Mouse (Mus musculus) myocyte (in vitro differentiated cells): ENCODE results near the gene C3. TPM values are rescaled to one million over a fixed set of nuclear protein-coding genes. Genes with fewer than 3 reads are reported as not detected.

Source experiments
- H3K27me3 ChIP-seq: one replicate; pipeline ENCODE4 v1.6.1; 2011; ENCODE audit not compliant: control insufficient read depth, insufficient read depth, insufficient read length
- H3K36me3 ChIP-seq: one replicate; pipeline ENCODE4 v1.6.1; 2011; ENCODE audit not compliant: control insufficient read depth, insufficient read depth
- H3K4me2 ChIP-seq: one replicate; pipeline ENCODE4 v1.6.1; 2011; ENCODE audit warnings: low read depth, control low read depth
- H3K4me3 ChIP-seq: one replicate; pipeline ENCODE4 v1.5.1; 2011; ENCODE audit warnings: mild to moderate bottlenecking, control low read depth, moderate library complexity
- H3K79me2 ChIP-seq: one replicate; pipeline ENCODE4 v1.6.1; 2011; ENCODE audit not compliant: control insufficient read depth, insufficient read depth
- H3ac ChIP-seq: one replicate; pipeline ENCODE4 v1.6.1; 2011; ENCODE audit not compliant: control insufficient read depth, insufficient read length
- CEBPB ChIP-seq: IDR thresholded peaks from 2 replicates; pipeline ENCODE4 v1.6.1; 2011; ENCODE audit warnings: mild to moderate bottlenecking, moderate library complexity; ENCODE audit not compliant: poor library complexity, insufficient read depth, severe bottlenecking
- E2F4 ChIP-seq: IDR thresholded peaks from one replicate; pipeline ENCODE4 v1.6.1; 2011; ENCODE audit warnings: mild to moderate bottlenecking, control low read depth, moderate library complexity; ENCODE audit not compliant: insufficient read depth
- MAX ChIP-seq: IDR thresholded peaks from one replicate; pipeline ENCODE4 v1.6.1; 2011; ENCODE audit warnings: low read depth, mild to moderate bottlenecking, control low read depth
- MYOD1 ChIP-seq, 3 experiments: IDR thresholded peaks; one replicate each; pipeline ENCODE4 v1.6.1; 2011; ENCODE audit warnings: control low read depth in 2 of 3, low read depth in 2 of 3, mild to moderate bottlenecking in 2 of 3, moderate library complexity in 1 of 3; ENCODE audit not compliant: insufficient read length in 2 of 3, control insufficient read depth in 1 of 3
- MYOG ChIP-seq, 3 experiments: IDR thresholded peaks; one replicate each; pipeline ENCODE4 v1.6.1; 2011; ENCODE audit warnings: control low read depth in 2 of 3, low read depth in 2 of 3, mild to moderate bottlenecking in 2 of 3; ENCODE audit not compliant: insufficient read length in 2 of 3, control insufficient read depth in 1 of 3, insufficient read depth in 1 of 3
- POLR2A ChIP-seq: IDR thresholded peaks from one replicate; pipeline ENCODE4 v1.6.1; 2011; ENCODE audit warnings: low read depth, mild to moderate bottlenecking, control low read depth, moderate library complexity; ENCODE audit not compliant: insufficient read length
- POLR2AphosphoS2 ChIP-seq: IDR thresholded peaks from one replicate; pipeline ENCODE4 v1.6.1; 2011; ENCODE audit warnings: low read depth, control low read depth; ENCODE audit not compliant: insufficient read length
- REST ChIP-seq: IDR thresholded peaks from one replicate; pipeline ENCODE4 v1.6.1; 2011; ENCODE audit warnings: mild to moderate bottlenecking, control low read depth, moderate library complexity; ENCODE audit not compliant: insufficient read depth, insufficient read length
- SRF ChIP-seq: IDR thresholded peaks from one replicate; pipeline ENCODE4 v1.6.1; 2011; ENCODE audit warnings: low read depth; ENCODE audit not compliant: control insufficient read depth, insufficient read length
- TCF12 ChIP-seq: IDR thresholded peaks from one replicate; pipeline ENCODE4 v1.6.1; 2011; ENCODE audit warnings: mild to moderate bottlenecking, control low read depth; ENCODE audit not compliant: poor library complexity, insufficient read depth, severe bottlenecking
- TCF3 ChIP-seq: IDR thresholded peaks from one replicate; pipeline ENCODE4 v1.6.1; 2011; ENCODE audit warnings: low read depth, control low read depth; ENCODE audit not compliant: insufficient read length
- USF1 ChIP-seq: IDR thresholded peaks from one replicate; pipeline ENCODE4 v1.6.1; 2011; ENCODE audit warnings: low read depth, mild to moderate bottlenecking, control low read depth, moderate library complexity
- polyA plus RNA-seq: library from polyadenylated mRNA; unstranded; fragments of >200 nt; fragmentation: generic; extraction: Trizol; gene quantifications from one replicate; pipeline ENCODE4 v1.2.1, GENCODE M21; 2012; ENCODE audit warnings: missing spikeins

Gene C3
- polyA plus RNA-seq, 1 experiment: 0.12 TPM

DNA sequence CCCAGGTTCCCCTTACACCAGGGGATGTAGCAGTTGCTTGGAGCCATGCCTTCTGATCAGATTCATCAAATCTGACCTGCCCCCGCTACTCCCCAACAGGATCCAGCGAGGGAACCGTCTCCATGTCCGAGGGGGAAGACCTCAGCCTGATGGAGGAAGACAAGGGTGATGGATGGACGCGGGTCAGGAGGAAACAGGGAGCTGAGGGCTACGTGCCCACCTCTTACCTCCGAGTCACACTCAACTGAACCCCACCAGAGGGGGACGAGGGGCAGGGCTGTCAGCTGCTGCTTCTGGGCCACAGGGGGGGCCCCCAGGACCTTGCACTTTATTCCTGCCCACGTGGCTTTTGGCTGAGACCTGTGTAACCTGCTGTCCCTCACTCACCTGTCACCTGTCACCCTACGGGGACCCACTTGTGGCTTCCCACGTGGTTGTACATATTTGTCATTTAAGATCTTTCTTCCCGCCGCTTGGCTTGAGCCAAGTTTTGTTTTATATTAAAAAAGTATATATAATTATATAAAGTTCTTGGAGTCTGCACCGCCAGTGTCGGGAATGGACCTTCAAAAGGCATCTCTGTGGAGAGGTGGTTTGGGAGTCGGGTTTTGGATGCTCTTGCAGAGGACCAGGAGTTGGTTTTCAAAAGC lies 35.1 kb upstream of the C3 start:
- no peak overlapping the region for H3ac ChIP-seq
- H3K27me3 ChIP-seq: no peaks in the 10 kb centered on the region
- no peak overlapping the region for H3K4me2 ChIP-seq
- no peaks in the 10 kb centered on the region for H3K79me2 ChIP-seq
- H3K36me3 ChIP-seq: peaks cover 6% of the 10 kb centered on the region
- H3K4me3 ChIP-seq: no peak overlapping the region
- TF ChIP-seq CEBPB: no peak

GRCm38 (mm10) chr17:57261796-57262195 lies 33.9 kb upstream of the C3 start:
- Histone ChIP-seq H3K4me3 (no peak overlapping the region), H3K27me3 (no peaks in the 10 kb centered on the region), H3K4me2 (no peak overlapping the region), H3ac (no peak overlapping the region), H3K79me2 (no peaks in the 10 kb centered on the region), H3K36me3 (peaks cover 13% of the 10 kb centered on the region)
- no peak for TF ChIP-seq POLR2A
- no peak for TF ChIP-seq TCF3
- no peak for TF ChIP-seq REST

- H3K4me2 ChIP-seq: no peak overlapping the region
Measured at GRCm38 (mm10) chr17:57261286-57261685, 33.4 kb upstream of the C3 start.

GRCm38 (mm10) chr17:57260351-57260750 lies 32.4 kb upstream of the C3 start:
- TF ChIP-seq MYOG (IDR thresholded peaks at IDR 0.05; ENCODE audit: control insufficient read depth in 1 of 3, insufficient read depth in 1 of 3, insufficient read length in 2 of 3, low read depth in 2 of 3) (no peak), POLR2AphosphoS2 (no peak), TCF12 (no peak)
- Histone ChIP-seq H3K4me2 (no peak overlapping the region), H3ac (no peak overlapping the region), H3K4me3 (no peak overlapping the region), H3K36me3 (peaks cover 16% of the 10 kb centered on the region), H3K79me2 (no peaks in the 10 kb centered on the region), H3K27me3 (no peaks in the 10 kb centered on the region)

More at GRCm38 (mm10) chr17:57261286-57261685, 33.4 kb upstream of the C3 start:
- Histone ChIP-seq H3K36me3 (peaks cover 16% of the 10 kb centered on the region), H3K27me3 (no peaks in the 10 kb centered on the region), H3K4me3 (no peak overlapping the region), H3ac (no peak overlapping the region), H3K79me2 (no peaks in the 10 kb centered on the region)
- TF ChIP-seq TCF12 (no peak), MYOD1 (IDR thresholded peaks at IDR 0.05; ENCODE audit: control insufficient read depth in 1 of 3, insufficient read length in 2 of 3, low read depth in 2 of 3) (no peak), POLR2A (no peak), E2F4 (no peak), MYOG (IDR thresholded peaks at IDR 0.05; ENCODE audit: control insufficient read depth in 1 of 3, insufficient read depth in 1 of 3, insufficient read length in 2 of 3, low read depth in 2 of 3) (no peak), REST (no peak), SRF (no peak), USF1 (no peak), CEBPB (no peak), MAX (no peak), TCF3 (no peak), POLR2AphosphoS2 (no peak)

DNA sequence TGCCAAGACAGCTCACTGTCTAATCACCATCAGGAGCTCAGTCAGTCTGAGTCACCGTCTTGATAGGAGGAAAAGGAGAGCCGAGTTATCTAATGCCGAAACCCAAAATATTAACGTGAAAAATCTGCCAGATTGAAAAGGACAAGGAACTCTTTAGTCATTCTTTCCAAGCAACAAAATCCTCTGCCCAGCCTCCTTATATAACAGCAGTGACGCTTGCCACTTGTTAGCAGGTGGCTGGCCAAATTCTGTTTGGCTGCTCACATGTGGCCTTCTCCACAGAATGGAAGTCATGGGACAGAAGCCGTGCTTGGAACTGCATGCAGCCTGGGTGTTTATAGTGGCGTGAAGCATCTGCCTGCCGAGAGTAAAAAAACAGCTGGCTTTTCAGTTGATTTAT lies 31.8 kb upstream of the C3 start:
- H3K4me2 ChIP-seq: no peak overlapping the region
- no peaks in the 10 kb centered on the region for H3K79me2 ChIP-seq
- H3ac ChIP-seq: no peak overlapping the region
- TF ChIP-seq MYOG (IDR thresholded peaks at IDR 0.05; ENCODE audit: control insufficient read depth in 1 of 3, insufficient read depth in 1 of 3, insufficient read length in 2 of 3, low read depth in 2 of 3) (no peak), REST (no peak), POLR2AphosphoS2 (no peak), SRF (no peak), CEBPB (no peak)
- peaks cover 16% of the 10 kb centered on the region for H3K36me3 ChIP-seq
- H3K27me3 ChIP-seq: no peaks in the 10 kb centered on the region
- H3K4me3 ChIP-seq: no peak overlapping the region

DNA sequence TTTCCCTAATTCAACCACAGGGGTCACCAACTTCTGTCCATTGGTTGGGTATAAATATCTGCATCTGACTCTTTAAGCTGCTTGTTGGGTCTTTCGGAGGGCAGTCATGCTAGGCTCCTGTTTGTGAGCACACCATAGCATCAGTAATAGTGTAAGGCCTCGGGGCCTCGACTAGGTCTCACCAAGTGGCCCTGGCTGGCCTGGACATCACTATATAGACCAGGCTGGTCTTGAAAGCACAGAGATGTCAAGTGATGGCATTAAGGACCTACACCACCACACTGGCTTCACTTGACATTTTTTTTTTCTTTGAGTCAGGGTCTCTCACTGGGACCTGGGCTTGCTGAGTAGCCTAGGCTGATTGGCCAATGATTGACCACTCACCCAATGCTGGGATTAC lies 30.3 kb upstream of the C3 start:
- no peaks in the 10 kb centered on the region for H3K79me2 ChIP-seq
- H3ac ChIP-seq: no peak overlapping the region
- no peaks in the 10 kb centered on the region for H3K27me3 ChIP-seq
- no peak overlapping the region for H3K4me3 ChIP-seq
- no peak overlapping the region for H3K4me2 ChIP-seq
- peaks cover 16% of the 10 kb centered on the region for H3K36me3 ChIP-seq
- TF ChIP-seq MYOG (IDR thresholded peaks at IDR 0.05; ENCODE audit: control insufficient read depth in 1 of 3, insufficient read depth in 1 of 3, insufficient read length in 2 of 3, low read depth in 2 of 3) (no peak), REST (no peak), USF1 (no peak), SRF (no peak), CEBPB (no peak), TCF12 (no peak), POLR2AphosphoS2 (no peak)
